Mouse (Mus musculus) hindbrain, embryonic 16.5 days (tissue): ENCODE measurements around the gene Cacna1e. TPM values are rescaled to one million over a fixed set of nuclear protein-coding genes. Genes with fewer than 3 reads are reported as not detected.

Source experiments
- ATAC-seq: fragments of 200-750 bp; cut with Nextera tagmentation; 2 replicates; pipeline ENCODE4 v1.8.0; 2017; ENCODE audit warnings: moderate TSS enrichment, moderate library complexity
- H3K27ac ChIP-seq: fragments of 300-500 bp; sonication (generic); 2 replicates; pipeline ENCODE4 v1.5.1; 2014; ENCODE audit warnings: low read depth, mild to moderate bottlenecking, control low read depth, low read length, moderate library complexity
- H3K27me3 ChIP-seq: fragments of 300-500 bp; sonication (generic); replicated peaks from 2 replicates; pipeline ENCODE4 v1.6.1; 2014; ENCODE audit warnings: low read length; ENCODE audit not compliant: control insufficient read depth, insufficient read depth
- H3K36me3 ChIP-seq: fragments of 300-500 bp; sonication (generic); 2 replicates; pipeline ENCODE4 v1.6.1; 2014; ENCODE audit warnings: mild to moderate bottlenecking, low read length, moderate library complexity, mixed read lengths; ENCODE audit not compliant: control insufficient read depth, insufficient read depth
- H3K4me1 ChIP-seq: fragments of 300-500 bp; sonication (generic); 2 replicates; pipeline ENCODE4 v1.6.1; 2014; ENCODE audit warnings: low read depth, low read length; ENCODE audit not compliant: control insufficient read depth, insufficient read depth
- H3K4me2 ChIP-seq: fragments of 300-500 bp; sonication (generic); 2 replicates; pipeline ENCODE4 v1.6.1; 2014; ENCODE audit warnings: mild to moderate bottlenecking, low read length, control low read depth, moderate library complexity
- H3K4me3 ChIP-seq: fragments of 300-500 bp; sonication (generic); 2 replicates; pipeline ENCODE4 v1.5.1; 2014; ENCODE audit warnings: mild to moderate bottlenecking, low read length, control low read depth, moderate library complexity
- H3K9ac ChIP-seq: fragments of 300-500 bp; sonication (generic); 2 replicates; pipeline ENCODE4 v1.6.1; 2014; ENCODE audit warnings: low read depth, mild to moderate bottlenecking, control low read depth, low read length, moderate library complexity
- H3K9me3 ChIP-seq: fragments of 300-500 bp; sonication (generic); 2 replicates; pipeline ENCODE4 v1.6.1; 2014; ENCODE audit warnings: mild to moderate bottlenecking, low read length, moderate library complexity; ENCODE audit not compliant: control insufficient read depth
- WGBS: fragments of 180-500 bp; shearing (Covaris S2); extraction: QIAGEN DNeasy Blood & Tissue Kit; methylation state at CpG from one replicate; pipeline ENCODE4 v1.1.7; 2014; 5-methylcytosine and 5-hydroxymethylcytosine counted together
- polyA plus RNA-seq: library from polyadenylated mRNA; unstranded; fragments of >200 nt; fragmentation: Nextera tagmentation; extraction: Ambion mirVana; gene quantifications from 2 replicates; pipeline ENCODE4 v1.2.1, GENCODE M21; 2015

The Cacna1e gene
- polyA plus RNA-seq, 1 experiment from 2014 or later = 14.0 TPM

DNA sequence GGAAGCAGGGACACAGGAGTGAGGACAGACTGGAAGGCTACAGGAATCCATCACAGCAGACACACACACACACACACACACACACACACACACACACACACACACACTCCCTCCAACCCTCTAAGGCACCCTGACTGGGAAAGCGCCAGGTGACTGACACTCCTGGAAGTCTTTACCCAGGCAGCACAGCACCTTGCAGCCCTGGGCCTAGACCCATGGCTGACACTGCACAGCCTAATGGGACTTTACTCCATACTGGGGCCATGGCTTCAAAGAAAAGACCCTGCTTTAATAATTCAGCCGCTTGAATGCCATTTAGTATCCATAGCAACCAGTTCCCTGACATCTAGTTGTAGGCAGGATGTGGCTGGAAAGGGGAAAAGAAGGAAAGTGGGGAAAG lies 2.3 kb upstream of the Cacna1e start:
- ATAC-seq = peak; percentile 69
- Histone ChIP-seq H3K36me3 (no peaks in the 10 kb centered on the region), H3K4me2 (no peak overlapping the region), H3K27ac (0 out of 2 replicates have a peak overlapping the region, but pooled peaks have one; percentile 15), H3K9me3 (no peaks in the 10 kb centered on the region), H3K4me3 (no peak overlapping the region), H3K4me1 (peaks cover 16% of the 10 kb centered on the region), H3K27me3 (no peaks in the 10 kb centered on the region; the same call in 1 of the 2 replicates), H3K9ac (0 out of 2 replicates have a peak overlapping the region, but pooled peaks have one; percentile 28)
- WGBS = 37% methylated on average over 2 of the region's 2 CpGs

DNA sequence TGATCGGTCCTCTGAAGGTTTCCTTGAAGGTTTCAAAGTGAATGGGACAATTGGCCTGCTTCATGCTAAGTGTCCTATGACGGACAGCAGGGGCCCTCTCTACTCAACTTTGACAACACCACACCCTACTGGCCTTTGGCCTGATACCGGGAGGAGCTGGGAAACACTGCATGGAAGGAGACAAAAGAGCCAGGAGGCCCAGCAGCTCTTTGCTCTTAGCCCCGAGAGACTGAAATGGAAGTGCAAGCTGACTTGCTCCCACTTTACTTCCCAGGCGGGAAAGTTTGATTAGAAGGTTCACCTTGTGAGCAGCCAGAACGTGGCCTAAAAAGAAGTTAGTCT lies 877 bp upstream of the Cacna1e start:
- 28% methylated on average over 6 of the region's 6 CpGs for WGBS
- Histone ChIP-seq H3K27ac (no peak overlapping the region), H3K4me3 (no peak overlapping the region), H3K9me3 (no peaks in the 10 kb centered on the region), H3K4me1 (peaks cover 16% of the 10 kb centered on the region), H3K4me2 (no peak overlapping the region), H3K27me3 (no peaks in the 10 kb centered on the region; the same call in 1 of the 2 replicates), H3K36me3 (no peaks in the 10 kb centered on the region), H3K9ac (no peak overlapping the region)
- no peak for ATAC-seq

DNA sequence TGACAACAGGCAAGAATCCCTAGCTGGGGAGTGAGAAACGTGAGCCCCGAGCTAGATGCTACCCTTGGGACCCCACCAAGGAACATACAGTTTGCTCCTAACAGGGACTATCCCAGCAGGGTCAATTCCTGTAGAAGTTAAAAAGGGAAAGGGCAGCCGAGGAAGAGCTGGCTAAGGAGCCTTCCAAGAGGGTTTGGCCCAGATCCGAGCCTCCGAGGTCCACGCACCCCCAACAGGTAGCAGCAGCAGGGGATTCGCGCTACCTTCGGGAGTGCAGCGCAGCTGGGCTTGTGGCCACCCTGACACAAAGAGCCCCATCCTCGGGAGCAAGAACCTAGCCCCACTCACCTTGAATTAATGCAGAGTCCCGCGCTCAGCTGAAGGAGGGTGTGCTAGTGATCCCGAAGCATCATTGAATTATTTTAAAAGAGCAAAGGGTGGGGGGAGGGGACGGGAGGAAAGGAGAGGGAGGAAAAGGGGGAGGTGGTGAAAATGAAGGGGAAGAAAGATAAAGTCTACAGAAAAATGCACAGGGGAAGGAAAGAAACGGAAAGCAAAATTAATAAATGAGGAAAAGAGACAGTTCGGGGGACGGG lies 607 bp downstream of the Cacna1e start:
- Histone ChIP-seq H3K4me3 (peak overlapping the region; percentile 47), H3K9ac (peak overlapping the region; percentile 57), H3K27me3 (no peaks in the 10 kb centered on the region; the same call in 1 of the 2 replicates), H3K9me3 (no peaks in the 10 kb centered on the region), H3K27ac (no peak overlapping the region), H3K4me1 (peaks cover 16% of the 10 kb centered on the region), H3K36me3 (no peaks in the 10 kb centered on the region), H3K4me2 (peak overlapping the region; percentile 79)
- WGBS = 2% methylated on average over 18 of the region's 18 CpGs
- no peak for ATAC-seq

DNA sequence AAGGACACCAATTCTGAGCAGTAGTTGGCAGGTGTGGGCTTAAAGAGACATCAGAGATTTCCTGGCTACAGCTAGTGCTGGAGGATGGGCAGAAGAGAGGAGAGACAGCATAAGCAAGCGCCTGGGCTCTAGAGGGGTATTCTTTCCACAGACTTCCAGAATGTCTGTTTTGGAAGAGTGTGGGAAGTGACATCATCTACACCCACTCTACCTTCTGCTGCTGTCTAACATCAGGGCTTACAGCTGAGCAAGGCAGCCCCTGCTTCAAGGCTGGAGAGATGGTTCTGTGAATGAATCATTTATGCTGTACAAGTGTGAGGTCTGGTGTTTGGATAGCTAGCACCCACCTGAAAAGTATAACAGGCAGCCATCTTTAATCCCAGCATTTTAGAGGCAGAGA lies 18.3 kb downstream of the Cacna1e start:
- Histone ChIP-seq H3K4me3 (no peak overlapping the region), H3K27ac (no peak overlapping the region), H3K36me3 (no peaks in the 10 kb centered on the region), H3K9me3 (no peaks in the 10 kb centered on the region), H3K4me2 (no peak overlapping the region), H3K4me1 (no peaks in the 10 kb centered on the region), H3K27me3 (no peaks in the 10 kb centered on the region), H3K9ac (no peak overlapping the region)
- WGBS = 92% methylated on average over 1 of the region's 1 CpGs
- no peak for ATAC-seq

DNA sequence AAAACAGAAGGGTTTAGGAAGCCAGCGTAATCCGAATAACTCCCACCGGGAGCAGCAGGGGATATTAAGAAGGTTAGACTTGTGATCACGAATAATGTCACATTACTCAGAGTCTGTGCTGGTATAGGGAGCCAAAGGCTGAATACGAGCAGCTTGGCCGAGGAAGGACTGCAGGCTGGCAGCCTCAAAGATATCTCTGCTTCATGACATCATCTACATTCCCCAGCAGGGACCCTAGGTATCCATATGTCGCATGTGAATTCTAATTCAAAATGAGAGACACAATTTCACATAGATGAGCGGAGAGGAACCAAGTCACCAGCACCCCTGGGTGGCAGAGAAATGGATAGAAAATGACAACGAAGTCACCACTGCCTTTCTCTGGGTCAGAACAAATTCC lies 22.9 kb downstream of the Cacna1e start:
- H3K4me1 ChIP-seq = no peaks in the 10 kb centered on the region
- no peak overlapping the region for H3K4me3 ChIP-seq
- no peak overlapping the region for H3K27ac ChIP-seq
- H3K36me3 ChIP-seq = no peaks in the 10 kb centered on the region
- ATAC-seq = 0 out of 2 replicates have a peak, but pooled peaks have one; percentile 45
- WGBS = 80% methylated on average over 9 of the region's 9 CpGs
- H3K4me2 ChIP-seq = no peak overlapping the region
- H3K9me3 ChIP-seq = no peaks in the 10 kb centered on the region
- no peaks in the 10 kb centered on the region for H3K27me3 ChIP-seq
- no peak overlapping the region for H3K9ac ChIP-seq

DNA sequence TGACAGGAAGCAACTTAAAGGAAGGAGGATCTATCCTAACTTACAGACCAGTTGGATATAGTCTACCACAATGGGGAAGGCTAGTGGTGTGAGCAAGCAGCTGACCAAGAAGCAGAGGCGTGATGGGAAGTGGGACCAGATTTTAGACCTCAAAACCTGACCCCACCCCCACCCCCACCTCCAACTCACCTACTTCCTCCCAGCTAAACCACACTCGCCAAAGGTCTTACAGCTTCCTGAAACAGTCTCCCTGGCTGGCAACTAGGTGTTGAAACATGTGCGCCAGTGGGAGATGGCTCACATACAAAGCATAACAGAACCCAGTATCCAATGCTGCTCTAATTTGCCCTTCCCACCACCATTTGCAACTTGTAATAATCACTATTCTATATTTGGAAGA lies 29.7 kb downstream of the Cacna1e start:
- Histone ChIP-seq H3K9me3 (no peaks in the 10 kb centered on the region), H3K27ac (no peak overlapping the region), H3K4me2 (no peak overlapping the region), H3K9ac (no peak overlapping the region), H3K27me3 (no peaks in the 10 kb centered on the region), H3K36me3 (no peaks in the 10 kb centered on the region), H3K4me1 (no peaks in the 10 kb centered on the region), H3K4me3 (no peak overlapping the region)
- WGBS = 88% methylated on average over 3 of the region's 3 CpGs
- ATAC-seq = no peak

DNA sequence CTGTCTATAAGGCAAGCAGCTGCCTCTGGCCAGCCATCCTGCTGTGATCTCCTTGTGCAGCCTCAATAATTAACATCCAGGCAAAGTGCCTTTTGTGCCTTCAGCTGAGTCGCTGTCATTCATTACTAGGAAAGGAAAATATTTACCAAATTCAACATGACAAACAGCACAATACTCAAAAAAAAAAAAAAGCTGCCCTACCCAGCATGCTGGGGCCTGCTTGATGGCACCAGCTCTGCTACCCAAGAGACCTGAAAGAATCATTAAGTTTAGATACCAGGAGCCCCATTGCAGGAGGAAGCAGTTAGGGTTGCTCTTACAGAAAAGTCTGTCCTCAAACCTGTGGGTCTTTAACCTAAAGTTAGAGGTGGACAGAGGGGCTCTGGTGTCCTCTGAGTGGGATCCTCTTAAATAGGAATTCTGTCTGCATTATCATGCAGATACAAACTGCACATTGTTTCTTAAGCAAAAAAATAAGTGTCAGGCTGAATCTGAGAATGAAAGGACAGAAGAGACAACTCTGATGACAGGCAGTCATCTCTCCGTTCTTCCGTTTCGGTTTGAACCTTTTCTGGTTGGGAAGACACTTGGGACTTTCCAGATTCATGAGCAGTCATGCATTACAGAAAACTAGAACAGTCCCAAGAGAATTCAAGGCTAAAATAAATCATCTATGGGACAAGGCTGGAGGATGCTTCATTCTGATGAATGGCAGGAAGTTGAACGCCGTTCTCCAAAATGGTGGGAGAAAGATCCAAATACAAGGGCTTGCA lies 33.6 kb downstream of the Cacna1e start:
- no peaks in the 10 kb centered on the region for H3K27me3 ChIP-seq
- WGBS = 56% methylated on average over 6 of the region's 6 CpGs

DNA sequence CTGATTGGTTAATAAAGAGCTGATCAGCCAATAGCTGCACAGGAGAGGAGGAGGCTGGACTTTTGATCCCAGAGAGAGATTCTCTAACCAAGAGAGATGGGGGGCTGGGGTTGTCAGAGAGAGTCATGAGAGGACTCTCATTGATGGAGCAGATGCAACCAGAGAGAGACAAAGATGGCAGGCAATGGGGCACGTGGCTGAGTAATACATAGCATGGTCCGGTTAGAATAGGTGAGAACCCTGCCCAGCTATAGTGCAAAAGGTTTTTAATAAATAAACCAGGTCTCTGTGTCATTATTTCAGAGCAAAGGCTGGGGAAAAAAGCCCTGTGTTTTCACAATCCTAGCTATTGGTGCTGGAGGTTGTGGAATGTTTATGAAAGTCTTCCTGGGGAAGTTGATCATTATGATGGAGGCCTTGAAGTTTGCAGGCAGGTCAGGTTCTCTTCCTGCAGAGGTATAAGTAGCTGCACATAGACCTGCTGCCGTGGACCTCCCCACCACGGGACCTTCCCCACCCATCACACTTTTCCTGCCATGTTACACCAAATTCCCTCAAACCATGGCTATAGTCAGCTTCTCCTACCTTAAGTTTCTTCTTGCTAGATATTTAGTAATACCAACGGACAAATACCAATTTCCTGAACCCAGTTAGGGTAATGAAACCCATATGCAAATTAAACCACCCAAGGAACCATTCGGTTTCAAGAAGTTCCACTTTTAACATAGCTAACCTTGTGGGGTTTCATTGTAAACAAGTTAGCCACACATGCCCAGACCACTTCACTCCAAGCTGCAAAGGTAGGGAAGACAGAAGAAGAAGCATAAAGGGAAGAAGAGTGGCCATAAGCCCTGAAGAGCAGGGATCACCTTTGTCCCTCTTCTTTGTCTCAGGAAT lies 35.4 kb downstream of the Cacna1e start:
- Histone ChIP-seq H3K27me3 (no peaks in the 10 kb centered on the region), H3K9me3 (no peaks in the 10 kb centered on the region), H3K4me3 (no peak overlapping the region), H3K9ac (no peak overlapping the region), H3K36me3 (no peaks in the 10 kb centered on the region), H3K27ac (no peak overlapping the region), H3K4me2 (no peak overlapping the region), H3K4me1 (no peaks in the 10 kb centered on the region)
- 88% methylated on average over 6 of the region's 6 CpGs for WGBS
- ATAC-seq = no peak

More for the DNA sequence above, 33.6 kb downstream of the Cacna1e start:
- ATAC-seq = no peak
- Histone ChIP-seq H3K9ac (no peak overlapping the region), H3K9me3 (no peaks in the 10 kb centered on the region), H3K4me3 (no peak overlapping the region), H3K4me1 (no peaks in the 10 kb centered on the region), H3K36me3 (no peaks in the 10 kb centered on the region), H3K27ac (no peak overlapping the region), H3K4me2 (no peak overlapping the region)

DNA sequence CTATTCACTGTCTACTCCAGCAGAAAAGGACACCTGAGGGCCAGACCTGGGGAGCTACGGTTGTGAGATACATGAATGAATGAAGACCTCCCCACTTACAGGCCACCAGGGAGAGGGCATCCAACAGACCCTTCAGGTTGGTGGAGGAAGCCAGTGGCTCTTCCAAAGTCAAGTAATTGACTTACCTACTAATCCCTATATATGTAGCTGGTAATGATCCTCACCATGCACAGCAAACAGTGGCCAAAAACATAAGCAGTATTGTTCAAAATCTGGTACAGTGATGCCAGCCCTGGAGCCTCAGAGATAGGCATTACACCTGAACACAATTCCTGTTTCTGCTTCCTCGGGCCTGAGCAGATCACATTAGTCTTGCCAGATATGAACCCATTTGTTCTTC lies 37.4 kb downstream of the Cacna1e start:
- WGBS = 88% methylated on average over 2 of the region's 2 CpGs
- no peaks in the 10 kb centered on the region for H3K4me1 ChIP-seq
- H3K27ac ChIP-seq = no peak overlapping the region
- H3K36me3 ChIP-seq = no peaks in the 10 kb centered on the region
- H3K27me3 ChIP-seq = no peaks in the 10 kb centered on the region
- H3K4me3 ChIP-seq = no peak overlapping the region
- ATAC-seq = no peak
- H3K9me3 ChIP-seq = no peaks in the 10 kb centered on the region
- H3K9ac ChIP-seq = no peak overlapping the region
- H3K4me2 ChIP-seq = no peak overlapping the region
